In genomic region chr11:100852088-100852487, GRCm38 (mm10) we compare ENCODE assay signal across 18 mouse cellular contexts.
"Had no signal": no experiment of that assay in that cellular context is flagged by ENCODE, and none has a peak within 500 bp of the region (broad histone marks: within the 10 kb centered on the region; RNA-seq: fewer than 3 reads in every experiment).

No protein-coding gene starts in this region.

- ATAC-seq: liver, postnatal 0 days; lung, postnatal 0 days; midbrain, embryonic 15.5 days had no signal

- H3K36me3 ChIP-seq: liver, embryonic 15.5 days; lung, embryonic 15.5 days; midbrain, embryonic 13.5 days; midbrain, embryonic 15.5 days; neural tube, embryonic 13.5 days; neural tube, embryonic 15.5 days had no signal

- H3K9me3 ChIP-seq: liver, embryonic 15.5 days; lung, embryonic 15.5 days; megakaryocyte, embryonic 14.5 days; midbrain, embryonic 13.5 days; midbrain, embryonic 15.5 days; neural tube, embryonic 13.5 days; neural tube, embryonic 15.5 days had no signal

- H3K27ac ChIP-seq: liver, embryonic 15.5 days; lung, embryonic 15.5 days; macrophage had no signal

- H3K4me3 ChIP-seq: liver, embryonic 15.5 days; lung, embryonic 15.5 days; megakaryocyte, embryonic 14.5 days; neural tube, embryonic 15.5 days had no signal

- DNase-seq: liver, postnatal 0 days; lung, adult 2 months; lung, postnatal 14 days; lung, postnatal 36 days; retina, postnatal 1 day; right cerebral cortex, postnatal 14 days; thymus, adult 2 months; thymus, postnatal 25 days; thymus, postnatal 4 days had no signal

- H3K9ac ChIP-seq: liver, embryonic 15.5 days; liver, postnatal 0 days; lung, embryonic 15.5 days; neural tube, embryonic 13.5 days had no signal
